Comparison of ENCODE assay signal across 8 mouse cellular contexts in genomic region chr11:29129862-29130384, GRCm38 (mm10). TPM values are rescaled to one million over a fixed set of nuclear protein-coding genes. Genes with fewer than 3 reads are reported as not detected.
A peak's percentile ranks its signal among the peaks of the same experiment; 100 is the strongest.
DNase-seq lines count a peak whose midpoint lies in the region; ATAC-seq and TF ChIP-seq lines count a peak whose summit lies in the region.

No protein-coding gene starts in this region.

- H3K36me3 ChIP-seq in kidney, postnatal 0 days (ENCODE audit: insufficient read depth, low read length), result peaks cover 7% of the 10 kb centered on the region; the same call in 1 of the 2 replicates
- peaks cover 16% of the 10 kb centered on the region for H3K36me3 ChIP-seq in G1E (replicated peaks)
- H3K36me3 ChIP-seq in embryonic facial prominence, embryonic 10.5 days (replicated peaks), result peaks cover 17% of the 10 kb centered on the region
- peaks cover 12% of the 10 kb centered on the region for H3K36me3 ChIP-seq in intestine, embryonic 14.5 days (ENCODE audit: control insufficient read depth, insufficient read depth, low read length)
- H3K36me3 ChIP-seq in midbrain, embryonic 14.5 days (ENCODE audit: control insufficient read depth, insufficient read depth, low read length), result peaks cover 14% of the 10 kb centered on the region

- H3K4me2 ChIP-seq in kidney, postnatal 0 days (ENCODE audit: low read length), result peak overlapping the region; percentile 67
- H3K4me2 ChIP-seq in intestine, embryonic 14.5 days (ENCODE audit: low read length), result peak overlapping the region; percentile 77
- H3K4me2 ChIP-seq in midbrain, embryonic 14.5 days (ENCODE audit: low read length), result peak overlapping the region; percentile 88

- peak overlapping the region; percentile 80; the same call in 1 of the 2 replicates for H3K9ac ChIP-seq in kidney, postnatal 0 days (ENCODE audit: low read depth, low read length)
- H3K9ac ChIP-seq in intestine, embryonic 14.5 days (ENCODE audit: low read length), result peak overlapping the region; percentile 86
- peak overlapping the region; percentile 84; the same call in 1 of the 2 replicates for H3K9ac ChIP-seq in midbrain, embryonic 14.5 days (replicated peaks; ENCODE audit: low read length)

- WGBS in kidney, postnatal 0 days, result 52% methylated on average over 11 of the region's 11 CpGs
- 68% methylated on average over 11 of the region's 11 CpGs for WGBS in embryonic facial prominence, embryonic 10.5 days
- 56% methylated on average over 11 of the region's 11 CpGs for WGBS in intestine, embryonic 14.5 days
- 64% methylated on average over 11 of the region's 11 CpGs for whole genome bisulfite sequencing in midbrain, embryonic 14.5 days

- H3K27ac ChIP-seq in kidney, postnatal 0 days, result no peak overlapping the region
- H3K27ac ChIP-seq in embryonic facial prominence, embryonic 10.5 days (replicated peaks), result peak overlapping the region; percentile 92
- H3K27ac ChIP-seq in intestine, embryonic 14.5 days (ENCODE audit: low read depth), result no peak overlapping the region
- H3K27ac ChIP-seq in midbrain, embryonic 14.5 days (replicated peaks; ENCODE audit: low read depth, low read length), result no peak overlapping the region

- no peaks in the 10 kb centered on the region for H3K27me3 ChIP-seq in kidney, postnatal 0 days (ENCODE audit: insufficient read depth, low read length)
- H3K27me3 ChIP-seq in G1E (ENCODE audit: insufficient read depth, low read length), result no peaks in the 10 kb centered on the region
- no peaks in the 10 kb centered on the region for H3K27me3 ChIP-seq in embryonic facial prominence, embryonic 10.5 days (replicated peaks; ENCODE audit: low read depth, poor library complexity, severe bottlenecking)
- no peaks in the 10 kb centered on the region for H3K27me3 ChIP-seq in intestine, embryonic 14.5 days (replicated peaks; ENCODE audit: control insufficient read depth, insufficient read depth, low read length)
- no peaks in the 10 kb centered on the region for H3K27me3 ChIP-seq in midbrain, embryonic 14.5 days (ENCODE audit: control insufficient read depth, insufficient read depth, low read length)

- ATAC-seq in kidney, postnatal 0 days (replicated peaks; ENCODE audit: low FRiP score, low read depth), result peak; percentile 58
- ATAC-seq in G1E (ENCODE audit: extremely low read depth, insufficient number of reproducible peaks, low FRiP score, poor library complexity, severe bottlenecking), result no peak
- peak; percentile 65 for ATAC-seq in intestine, embryonic 14.5 days (replicated peaks; ENCODE audit: low FRiP score, low TSS enrichment, low read depth)
- ATAC-seq in midbrain, embryonic 14.5 days (ENCODE audit: low FRiP score, low TSS enrichment), result peak; percentile 65

- H3K4me1 ChIP-seq in kidney, postnatal 0 days (replicated peaks; ENCODE audit: insufficient read depth, low read length), result peaks cover 3% of the 10 kb centered on the region; the same call in 1 of the 2 replicates
- H3K4me1 ChIP-seq in G1E (ENCODE audit: insufficient read depth, low read depth, low read length), result peaks cover 7% of the 10 kb centered on the region
- H3K4me1 ChIP-seq in embryonic facial prominence, embryonic 10.5 days, result peaks cover 9% of the 10 kb centered on the region
- no peaks in the 10 kb centered on the region; the same call in 1 of the 2 replicates for H3K4me1 ChIP-seq in intestine, embryonic 14.5 days (replicated peaks; ENCODE audit: control insufficient read depth, insufficient read depth, low read length)
- peaks cover 3% of the 10 kb centered on the region; the same call in 1 of the 2 replicates for H3K4me1 ChIP-seq in midbrain, embryonic 14.5 days (ENCODE audit: control insufficient read depth, insufficient read depth, low read length)

- DNase-seq in kidney, postnatal 0 days (ENCODE audit: low spot score), result peak; percentile 27
- no peak for DNase-seq in kidney, adult 9 months
- DNase-seq in G1E (ENCODE audit: low spot score), result peak; percentile 4
- no peak for DNase-seq in embryonic facial prominence, embryonic 10.5 days (ENCODE audit: low spot score)
- DNase-seq in intestine, embryonic 14.5 days (ENCODE audit: low spot score), result peak; percentile 51
- DNase-seq in midbrain, embryonic 14.5 days, result no peak
- DNase-seq in urinary bladder, adult 2 months (ENCODE audit: low spot score), result no peak
- DNase-seq in urinary bladder, postnatal 14 days (ENCODE audit: low spot score), result no peak

- H3K9me3 ChIP-seq in kidney, postnatal 0 days (replicated peaks; ENCODE audit: low read length), result no peaks in the 10 kb centered on the region
- no peaks in the 10 kb centered on the region for H3K9me3 ChIP-seq in G1E (replicated peaks)
- no peaks in the 10 kb centered on the region for H3K9me3 ChIP-seq in embryonic facial prominence, embryonic 10.5 days
- H3K9me3 ChIP-seq in intestine, embryonic 14.5 days (ENCODE audit: control insufficient read depth, low read length), result no peaks in the 10 kb centered on the region
- H3K9me3 ChIP-seq in midbrain, embryonic 14.5 days (ENCODE audit: control insufficient read depth, low read length), result no peaks in the 10 kb centered on the region

- peak overlapping the region; percentile 89 for H3K4me3 ChIP-seq in kidney, postnatal 0 days (replicated peaks; ENCODE audit: low read depth, low read length)
- H3K4me3 ChIP-seq in G1E (ENCODE audit: low read depth, low read length), result peak overlapping the region; percentile 92
- H3K4me3 ChIP-seq in embryonic facial prominence, embryonic 10.5 days, result peak overlapping the region; percentile 87
- H3K4me3 ChIP-seq in intestine, embryonic 14.5 days (ENCODE audit: low read depth, low read length), result peak overlapping the region; percentile 86
- peak overlapping the region; percentile 83 for H3K4me3 ChIP-seq in midbrain, embryonic 14.5 days (replicated peaks; ENCODE audit: low read depth, low read length)

- no peak for TF ChIP-seq CTCF in kidney, postnatal 0 days (IDR thresholded peaks at IDR 0.05; ENCODE audit: low read depth)
- no peak for TF ChIP-seq CTCF in G1E (IDR thresholded peaks at IDR 0.05; ENCODE audit: low read depth, low read length)

RNA-seq across cellular contexts. Expression of gene Pnpt1, which starts 0.6 kb away (rescaled TPM):
- 36.1 and 37.3 TPM in 2 replicates for polyA plus RNA-seq in kidney, postnatal 0 days (2015; fragmentation: Nextera tagmentation; extraction: Ambion mirVana)
- 69.2 and 87.0 TPM in 2 replicates for total RNA-seq in G1E (2014; fragmentation: Nextera tagmentation)
- total RNA-seq in G1E (2017), result 67.6 and 68.7 TPM in 2 replicates
- 202 and 234 TPM in 2 replicates for polyA plus RNA-seq in G1E (2012)
- polyA plus RNA-seq in embryonic facial prominence, embryonic 10.5 days (2016; fragmentation: Nextera tagmentation; extraction: Ambion mirVana), result 48.0 and 49.2 TPM in 2 replicates
- 41.4 and 44.9 TPM in 2 replicates for polyA plus RNA-seq in intestine, embryonic 14.5 days (2014; fragmentation: Nextera tagmentation; extraction: Ambion mirVana)
- polyA plus RNA-seq in midbrain, embryonic 14.5 days (2014; fragmentation: Nextera tagmentation; extraction: Ambion mirVana), result 26.8 and 33.7 TPM in 2 replicates
- polyA plus RNA-seq in urinary bladder, adult 2 months (2012; rRNA removed), result 16.8 and 23.0 TPM in 2 replicates

RNA-seq across cellular contexts. Expression of gene Ppp4r3b, which starts 42.8 kb away (rescaled TPM):
- polyA plus RNA-seq in kidney, postnatal 0 days (2015; fragmentation: Nextera tagmentation; extraction: Ambion mirVana), result 75.6 and 83.6 TPM in 2 replicates
- total RNA-seq in G1E (2014; fragmentation: Nextera tagmentation), result 142 and 152 TPM in 2 replicates
- 185 and 225 TPM in 2 replicates for total RNA-seq in G1E (2017)
- 34.0 and 35.6 TPM in 2 replicates for polyA plus RNA-seq in G1E (2012)
- polyA plus RNA-seq in embryonic facial prominence, embryonic 10.5 days (2016; fragmentation: Nextera tagmentation; extraction: Ambion mirVana), result 95.3 and 104 TPM in 2 replicates
- polyA plus RNA-seq in intestine, embryonic 14.5 days (2014; fragmentation: Nextera tagmentation; extraction: Ambion mirVana), result 78.5 and 79.3 TPM in 2 replicates
- polyA plus RNA-seq in midbrain, embryonic 14.5 days (2014; fragmentation: Nextera tagmentation; extraction: Ambion mirVana), result 58.1 and 92.7 TPM in 2 replicates
- polyA plus RNA-seq in urinary bladder, adult 2 months (2012; rRNA removed), result 18.7 and 24.7 TPM in 2 replicates

Comparison
In these comparisons a context has a peak if more than half of its experiments do, and no peak if none do; other contexts are left out.
1. DNase-seq: peak in kidney, postnatal 0 days (single experiment), G1E (single experiment) and intestine, embryonic 14.5 days (single experiment); none in kidney, adult 9 months (single experiment), embryonic facial prominence, embryonic 10.5 days (single experiment), midbrain, embryonic 14.5 days (single experiment), urinary bladder, adult 2 months (single experiment) and urinary bladder, postnatal 14 days (single experiment).
2. Peak in every context shown above with its lines, with median percentiles within 50 percentile points of each other: H3K4me2 ChIP-seq, H3K4me3 ChIP-seq and H3K9ac ChIP-seq.